Mouse (Mus musculus): ENCODE results near the gene Nectin4. TPM values are rescaled to one million over a fixed set of nuclear protein-coding genes. Genes with fewer than 3 reads are reported as not detected.
"Not testable (repeated sequence)": the region's sequence is repeated elsewhere in the genome, so short reads cannot be mapped to it uniquely, and the experiment has no call there.

Gene Nectin4
- 2.6 and 4.6 TPM in 2 replicates for polyA plus RNA-seq (2016; fragmentation: Nextera tagmentation; extraction: Ambion mirVana)

GRCm38 (mm10) chr1:171369845-171370556, at the start of gene Nectin4:
TSS of gene Nectin4 (plus strand) at chr1:171370099.
- H3K27me3 ChIP-seq (replicated peaks; ENCODE audit: low read depth, poor library complexity, severe bottlenecking), result peaks cover 18% of the 10 kb centered on the region
- 33% methylated on average over 20 of the region's 20 CpGs for WGBS
- H3K9me3 ChIP-seq, result no peaks in the 10 kb centered on the region
- peak within 1 kb of the TSS; percentile 29; the same call in 1 of the 2 replicates for H3K4me3 ChIP-seq
- H3K27ac ChIP-seq (replicated peaks), result peak within 1 kb of the TSS; percentile 21; the same call in 1 of the 2 replicates
- no peaks in the 10 kb centered on the region for H3K36me3 ChIP-seq (replicated peaks)
- DNase-seq (ENCODE audit: low spot score), result peak; percentile 51
- peaks cover 30% of the 10 kb centered on the region for H3K4me1 ChIP-seq

GRCm38 (mm10) chr1:171320151-171320550, 49.7 kb upstream of the Nectin4 start:
- Histone ChIP-seq H3K4me3 (peak overlapping the region; percentile 42), H3K4me1 (peaks cover 9% of the 10 kb centered on the region; the same call in 1 of the 2 replicates), H3K27ac (replicated peaks) (no peak overlapping the region; the same call in 1 of the 2 replicates), H3K36me3 (replicated peaks) (0 out of 2 replicates have a peak, but pooled peaks cover 4% of the 10 kb centered on the region), H3K9me3 (no peaks in the 10 kb centered on the region), H3K27me3 (replicated peaks; ENCODE audit: low read depth, poor library complexity, severe bottlenecking) (no peaks in the 10 kb centered on the region)
- 13% methylated on average over 5 of the region's 5 CpGs for WGBS
- no peak for DNase-seq (ENCODE audit: low spot score)

- H3K9me3 ChIP-seq, result no peaks in the 10 kb centered on the region
- no peak for DNase-seq (ENCODE audit: low spot score)
- peaks cover 9% of the 10 kb centered on the region; the same call in 1 of the 2 replicates for H3K4me1 ChIP-seq
- H3K4me3 ChIP-seq, result no peak overlapping the region
- peaks cover 11% of the 10 kb centered on the region; the same call in 1 of the 2 replicates for H3K36me3 ChIP-seq (replicated peaks)
- no peaks in the 10 kb centered on the region for H3K27me3 ChIP-seq (replicated peaks; ENCODE audit: low read depth, poor library complexity, severe bottlenecking)
- H3K27ac ChIP-seq (replicated peaks), result no peak overlapping the region
Measured at GRCm38 (mm10) chr1:171321415-171321814, 48.5 kb upstream of the Nectin4 start.

GRCm38 (mm10) chr1:171322012-171322411, 47.9 kb upstream of the Nectin4 start:
- 84% methylated on average over 1 of the region's 1 CpGs for WGBS
- Histone ChIP-seq H3K36me3 (replicated peaks) (peaks cover 11% of the 10 kb centered on the region; the same call in 1 of the 2 replicates), H3K4me1 (peaks cover 9% of the 10 kb centered on the region; the same call in 1 of the 2 replicates), H3K9me3 (no peaks in the 10 kb centered on the region), H3K27ac (replicated peaks) (no peak overlapping the region), H3K4me3 (no peak overlapping the region), H3K27me3 (replicated peaks; ENCODE audit: low read depth, poor library complexity, severe bottlenecking) (no peaks in the 10 kb centered on the region)
- no peak for DNase-seq (ENCODE audit: low spot score)

- Histone ChIP-seq H3K27ac (replicated peaks) (no peak overlapping the region), H3K4me1 (peaks cover 23% of the 10 kb centered on the region), H3K9me3 (no peaks in the 10 kb centered on the region), H3K4me3 (no peak overlapping the region), H3K36me3 (replicated peaks) (peaks cover 11% of the 10 kb centered on the region; the same call in 1 of the 2 replicates), H3K27me3 (replicated peaks; ENCODE audit: low read depth, poor library complexity, severe bottlenecking) (no peaks in the 10 kb centered on the region)
- DNase-seq (ENCODE audit: low spot score), result no peak
- WGBS, result 81% methylated on average over 2 of the region's 2 CpGs
Measured at GRCm38 (mm10) chr1:171325571-171325970, 44.3 kb upstream of the Nectin4 start.

- Histone ChIP-seq H3K36me3 (replicated peaks) (peaks cover 11% of the 10 kb centered on the region; the same call in 1 of the 2 replicates), H3K4me1 (peaks cover 33% of the 10 kb centered on the region)
- not testable (repeated sequence) for H3K4me3 ChIP-seq; H3K27me3 ChIP-seq (replicated peaks; ENCODE audit: low read depth, poor library complexity, severe bottlenecking); H3K27ac ChIP-seq (replicated peaks); H3K9me3 ChIP-seq; DNase-seq (ENCODE audit: low spot score)
- 82% methylated on average over 4 of the region's 4 CpGs for WGBS
Measured at GRCm38 (mm10) chr1:171326588-171326987, 43.3 kb upstream of the Nectin4 start.

- DNase-seq (ENCODE audit: low spot score), result no peak
- 45% methylated on average over 9 of the region's 9 CpGs for WGBS
Measured at GRCm38 (mm10) chr1:171328244-171328643, 41.7 kb upstream of the Nectin4 start.

GRCm38 (mm10) chr1:171328839-171329432, 41.0 kb upstream of the Nectin4 start, which contains the start of gene Dedd:
TSS of gene Dedd (plus strand) at chr1:171329145.
- Histone ChIP-seq H3K4me3 (peak within 1 kb of the TSS; percentile 84), H3K36me3 (replicated peaks) (peaks cover 20% of the 10 kb centered on the region; the same call in 1 of the 2 replicates), H3K27me3 (replicated peaks; ENCODE audit: low read depth, poor library complexity, severe bottlenecking) (no peaks in the 10 kb centered on the region), H3K4me1 (peaks cover 34% of the 10 kb centered on the region), H3K9me3 (no peaks in the 10 kb centered on the region), H3K27ac (replicated peaks) (peak within 1 kb of the TSS; percentile 100)
- DNase-seq (ENCODE audit: low spot score), result peak; percentile 93
- under 1% methylated on average over 48 of the region's 48 CpGs for WGBS

More at GRCm38 (mm10) chr1:171328244-171328643, 41.7 kb upstream of the Nectin4 start:
- peaks cover 16% of the 10 kb centered on the region; the same call in 1 of the 2 replicates for H3K36me3 ChIP-seq (replicated peaks)
- H3K27ac ChIP-seq (replicated peaks), result peak overlapping the region; percentile 100
- peaks cover 34% of the 10 kb centered on the region for H3K4me1 ChIP-seq
- peak overlapping the region; percentile 84 for H3K4me3 ChIP-seq
- no peaks in the 10 kb centered on the region for H3K27me3 ChIP-seq (replicated peaks; ENCODE audit: low read depth, poor library complexity, severe bottlenecking)
- H3K9me3 ChIP-seq, result no peaks in the 10 kb centered on the region

GRCm38 (mm10) chr1:171329433-171330215, 40.3 kb upstream of the Nectin4 start:
- Histone ChIP-seq H3K27ac (replicated peaks) (peak overlapping the region; percentile 100), H3K9me3 (no peaks in the 10 kb centered on the region), H3K4me1 (peaks cover 34% of the 10 kb centered on the region), H3K36me3 (replicated peaks) (peaks cover 26% of the 10 kb centered on the region; the same call in 1 of the 2 replicates), H3K27me3 (replicated peaks; ENCODE audit: low read depth, poor library complexity, severe bottlenecking) (no peaks in the 10 kb centered on the region), H3K4me3 (peak overlapping the region; percentile 84)
- WGBS, result 1% methylated on average over 61 of the region's 61 CpGs
- peak; percentile 96 for DNase-seq (ENCODE audit: low spot score)

GRCm38 (mm10) chr1:171330216-171330560, 39.7 kb upstream of the Nectin4 start:
- H3K27ac ChIP-seq (replicated peaks), result peak overlapping the region; percentile 100
- H3K9me3 ChIP-seq, result no peaks in the 10 kb centered on the region
- 1% methylated on average over 4 of the region's 4 CpGs for WGBS
- no peaks in the 10 kb centered on the region for H3K27me3 ChIP-seq (replicated peaks; ENCODE audit: low read depth, poor library complexity, severe bottlenecking)
- H3K36me3 ChIP-seq (replicated peaks), result peaks cover 22% of the 10 kb centered on the region; the same call in 1 of the 2 replicates
- peaks cover 34% of the 10 kb centered on the region for H3K4me1 ChIP-seq
- peak overlapping the region; percentile 84 for H3K4me3 ChIP-seq
- no peak for DNase-seq (ENCODE audit: low spot score)

- H3K9me3 ChIP-seq, result peaks cover 5% of the 10 kb centered on the region; the same call in 1 of the 2 replicates
- H3K27ac ChIP-seq (replicated peaks), result no peak overlapping the region
- peaks cover 25% of the 10 kb centered on the region for H3K4me1 ChIP-seq
- peaks cover 70% of the 10 kb centered on the region for H3K36me3 ChIP-seq (replicated peaks)
- no peaks in the 10 kb centered on the region for H3K27me3 ChIP-seq (replicated peaks; ENCODE audit: low read depth, poor library complexity, severe bottlenecking)
- WGBS, result 94% methylated on average over 16 of the region's 16 CpGs
- no peak for DNase-seq (ENCODE audit: low spot score)
- H3K4me3 ChIP-seq, result no peak overlapping the region
Measured at GRCm38 (mm10) chr1:171342262-171343207, 27.4 kb upstream of the Nectin4 start.
